Mouse (Mus musculus) lung, adult 2 months (tissue): ENCODE measurements at regions not wholly inside any gene's neighbourhood (a gene's known extent, or its start where the extent isn't known, plus 50 kb on each side); places are given as distances from the start of the nearest gene placed in this dataset.

Source experiments
- CTCF ChIP-seq: fragments of 200-500 bp; IDR thresholded peaks from 2 replicates; pipeline ENCODE4 v1.5.1; 2011; ENCODE audit warnings: mild to moderate bottlenecking, low read length, control low read depth; ENCODE audit not compliant: insufficient read depth
- POLR2A ChIP-seq: fragments of 200-500 bp; IDR thresholded peaks from 2 replicates; pipeline ENCODE4 v1.6.1; 2011; ENCODE audit warnings: low read depth, mild to moderate bottlenecking, control low read depth, low read length, borderline replicate concordance; ENCODE audit errors: extremely low read depth

DNA sequence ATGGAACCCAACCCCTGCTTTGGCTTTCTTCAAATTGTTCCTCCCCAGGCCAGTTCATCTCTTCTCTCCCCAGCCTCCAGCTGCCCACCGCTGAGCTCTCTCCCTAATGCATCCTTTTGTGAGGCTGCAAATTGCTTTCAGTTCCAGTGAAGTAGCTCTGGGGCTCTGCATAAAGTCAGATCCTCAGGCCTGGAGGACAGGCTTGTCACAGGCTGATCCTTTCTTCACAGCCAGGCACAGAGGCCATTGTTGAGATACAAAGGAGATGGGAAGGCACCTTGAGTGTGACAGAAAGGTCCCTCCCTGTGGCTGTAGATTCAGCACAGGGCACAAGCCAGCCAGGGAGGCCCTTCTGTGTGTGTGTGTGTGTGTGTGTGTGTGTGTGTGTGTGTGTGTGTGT lies 135.9 kb downstream of the Matn1 start:
- no peak for TF ChIP-seq CTCF
- TF ChIP-seq POLR2A: no peak
